Mouse (Mus musculus): ENCODE measurements around the gene Olfr381. TPM values are rescaled to one million over a fixed set of nuclear protein-coding genes. Genes with fewer than 3 reads are reported as not detected.
"Not testable (repeated sequence)": the region's sequence is repeated elsewhere in the genome, so short reads cannot be mapped to it uniquely, and the experiment has no call there.

The Olfr381 gene
- polyA plus RNA-seq (2012; fragmentation: generic; extraction: Trizol): not detected

- Histone ChIP-seq H3K36me3 (ENCODE audit: control insufficient read depth, insufficient read depth) (no peaks in the 10 kb centered on the region), H3ac (ENCODE audit: control insufficient read depth, insufficient read length) (no peak within 1 kb of the TSS), H3K4me3 (no peak within 1 kb of the TSS), H3K27me3 (ENCODE audit: control insufficient read depth, insufficient read depth, insufficient read length) (no peaks in the 10 kb centered on the region), H3K4me2 (ENCODE audit: low read depth) (no peak within 1 kb of the TSS), H3K79me2 (ENCODE audit: control insufficient read depth, insufficient read depth) (no peaks in the 10 kb centered on the region)
- TF ChIP-seq SRF (IDR thresholded peaks at IDR 0.05; ENCODE audit: control insufficient read depth, insufficient read length, low read depth) (no peak), MAX (IDR thresholded peaks at IDR 0.05; ENCODE audit: low read depth) (no peak), POLR2AphosphoS2 (IDR thresholded peaks at IDR 0.05; ENCODE audit: insufficient read length, low read depth) (no peak), TCF3 (IDR thresholded peaks at IDR 0.05; ENCODE audit: insufficient read length, low read depth) (no peak), USF1 (IDR thresholded peaks at IDR 0.05; ENCODE audit: low read depth) (no peak), E2F4 (IDR thresholded peaks at IDR 0.05; ENCODE audit: insufficient read depth) (no peak), REST (IDR thresholded peaks at IDR 0.05; ENCODE audit: insufficient read depth, insufficient read length) (no peak), POLR2A (IDR thresholded peaks at IDR 0.05; ENCODE audit: insufficient read length, low read depth) (no peak), TCF12 (IDR thresholded peaks at IDR 0.05; ENCODE audit: insufficient read depth, poor library complexity, severe bottlenecking) (no peak), MYOD1 (IDR thresholded peaks at IDR 0.05; ENCODE audit: control insufficient read depth in 1 of 3, insufficient read length in 2 of 3, low read depth in 2 of 3) (no peak), MYOG (IDR thresholded peaks at IDR 0.05; ENCODE audit: control insufficient read depth in 1 of 3, insufficient read depth in 1 of 3, insufficient read length in 2 of 3, low read depth in 2 of 3) (no peak), CEBPB (IDR thresholded peaks at IDR 0.05; ENCODE audit: insufficient read depth, poor library complexity, severe bottlenecking) (no peak)
Observed at GRCm38 (mm10) chr11:73491503-73491902, at the start of gene Olfr381. Olfr381 (minus strand) TSS chr11:73491603.

- H3K79me2 ChIP-seq (ENCODE audit: control insufficient read depth, insufficient read depth); H3K36me3 ChIP-seq (ENCODE audit: control insufficient read depth, insufficient read depth); H3K4me3 ChIP-seq; H3K27me3 ChIP-seq (ENCODE audit: control insufficient read depth, insufficient read depth, insufficient read length); H3K4me2 ChIP-seq (ENCODE audit: low read depth); H3ac ChIP-seq (ENCODE audit: control insufficient read depth, insufficient read length): not testable (repeated sequence)
Observed at GRCm38 (mm10) chr11:73528971-73529370, 37.6 kb upstream of the Olfr381 start.

GRCm38 (mm10) chr11:73517097-73517496 is 25.7 kb upstream of the Olfr381 start, which contains the start of gene Olfr382:
Olfr382 (minus strand) TSS chr11:73517197.
- Histone ChIP-seq H3K79me2 (ENCODE audit: control insufficient read depth, insufficient read depth) (no peaks in the 10 kb centered on the region), H3K27me3 (ENCODE audit: control insufficient read depth, insufficient read depth, insufficient read length) (no peaks in the 10 kb centered on the region), H3K36me3 (ENCODE audit: control insufficient read depth, insufficient read depth) (no peaks in the 10 kb centered on the region), H3ac (ENCODE audit: control insufficient read depth, insufficient read length) (no peak within 1 kb of the TSS), H3K4me2 (ENCODE audit: low read depth) (no peak within 1 kb of the TSS), H3K4me3 (no peak within 1 kb of the TSS)
- TF ChIP-seq MAX (IDR thresholded peaks at IDR 0.05; ENCODE audit: low read depth): no peak
- no peak for TF ChIP-seq MYOD1 (IDR thresholded peaks at IDR 0.05; ENCODE audit: control insufficient read depth in 1 of 3, insufficient read length in 2 of 3, low read depth in 2 of 3)
- TF ChIP-seq MYOG (IDR thresholded peaks at IDR 0.05; ENCODE audit: control insufficient read depth in 1 of 3, insufficient read depth in 1 of 3, insufficient read length in 2 of 3, low read depth in 2 of 3): no peak
- no peak for TF ChIP-seq E2F4 (IDR thresholded peaks at IDR 0.05; ENCODE audit: insufficient read depth)
- no peak for TF ChIP-seq USF1 (IDR thresholded peaks at IDR 0.05; ENCODE audit: low read depth)
- no peak for TF ChIP-seq TCF3 (IDR thresholded peaks at IDR 0.05; ENCODE audit: insufficient read length, low read depth)

GRCm38 (mm10) chr11:73457408-73457807 is 34.0 kb downstream of the Olfr381 start, which contains the start of gene Olfr380:
Olfr380 (minus strand) TSS chr11:73457508.
- no peak within 1 kb of the TSS for H3ac ChIP-seq (ENCODE audit: control insufficient read depth, insufficient read length)
- H3K79me2 ChIP-seq (ENCODE audit: control insufficient read depth, insufficient read depth): no peaks in the 10 kb centered on the region
- H3K4me2 ChIP-seq (ENCODE audit: low read depth): no peak within 1 kb of the TSS
- no peaks in the 10 kb centered on the region for H3K36me3 ChIP-seq (ENCODE audit: control insufficient read depth, insufficient read depth)
- H3K4me3 ChIP-seq: no peak within 1 kb of the TSS
- TF ChIP-seq POLR2A (IDR thresholded peaks at IDR 0.05; ENCODE audit: insufficient read length, low read depth) (no peak), TCF3 (IDR thresholded peaks at IDR 0.05; ENCODE audit: insufficient read length, low read depth) (no peak), MYOG (IDR thresholded peaks at IDR 0.05; ENCODE audit: control insufficient read depth in 1 of 3, insufficient read depth in 1 of 3, insufficient read length in 2 of 3, low read depth in 2 of 3) (no peak), MYOD1 (IDR thresholded peaks at IDR 0.05; ENCODE audit: control insufficient read depth in 1 of 3, insufficient read length in 2 of 3, low read depth in 2 of 3) (no peak), REST (IDR thresholded peaks at IDR 0.05; ENCODE audit: insufficient read depth, insufficient read length) (no peak), USF1 (IDR thresholded peaks at IDR 0.05; ENCODE audit: low read depth) (no peak), POLR2AphosphoS2 (IDR thresholded peaks at IDR 0.05; ENCODE audit: insufficient read length, low read depth) (no peak), MAX (IDR thresholded peaks at IDR 0.05; ENCODE audit: low read depth) (no peak), TCF12 (IDR thresholded peaks at IDR 0.05; ENCODE audit: insufficient read depth, poor library complexity, severe bottlenecking) (no peak), CEBPB (IDR thresholded peaks at IDR 0.05; ENCODE audit: insufficient read depth, poor library complexity, severe bottlenecking) (no peak), E2F4 (IDR thresholded peaks at IDR 0.05; ENCODE audit: insufficient read depth) (no peak), SRF (IDR thresholded peaks at IDR 0.05; ENCODE audit: control insufficient read depth, insufficient read length, low read depth) (no peak)
- no peaks in the 10 kb centered on the region for H3K27me3 ChIP-seq (ENCODE audit: control insufficient read depth, insufficient read depth, insufficient read length)

Other genes with a start within 250 kb of the Olfr381 start
- gene Trpv3, start 224.2 kb downstream of the Olfr381 start, polyA plus RNA-seq (2012; fragmentation: generic; extraction: Trizol): 0.05 TPM
- gene Aspa, start 162.0 kb downstream of the Olfr381 start, polyA plus RNA-seq (2012; fragmentation: generic; extraction: Trizol): 5.3 TPM
- gene Gm49340, start 161.9 kb downstream of the Olfr381 start, polyA plus RNA-seq (2012; fragmentation: generic; extraction: Trizol): not detected
- not detected for gene Spata22, start 161.9 kb downstream of the Olfr381 start, polyA plus RNA-seq (2012; fragmentation: generic; extraction: Trizol)
- gene Olfr20, start 140.8 kb downstream of the Olfr381 start, polyA plus RNA-seq (2012; fragmentation: generic; extraction: Trizol): not detected
- gene Olfr376, start 120.4 kb downstream of the Olfr381 start, polyA plus RNA-seq (2012; fragmentation: generic; extraction: Trizol): not detected
- not detected for gene Olfr1, start 92.0 kb downstream of the Olfr381 start, polyA plus RNA-seq (2012; fragmentation: generic; extraction: Trizol)
- not detected for gene Olfr378, start 63.1 kb downstream of the Olfr381 start, polyA plus RNA-seq (2012; fragmentation: generic; extraction: Trizol)
- gene Olfr380, start 34.1 kb downstream of the Olfr381 start, polyA plus RNA-seq (2012; fragmentation: generic; extraction: Trizol): not detected
- gene Olfr382, start 25.6 kb upstream of the Olfr381 start, polyA plus RNA-seq (2012; fragmentation: generic; extraction: Trizol): not detected
- not detected for gene Olfr385, start 101.4 kb upstream of the Olfr381 start, polyA plus RNA-seq (2012; fragmentation: generic; extraction: Trizol)
- gene Olfr384, start 107.0 kb upstream of the Olfr381 start, polyA plus RNA-seq (2012; fragmentation: generic; extraction: Trizol): not detected
- not detected for gene Zfp735, start 197.2 kb upstream of the Olfr381 start, polyA plus RNA-seq (2012; fragmentation: generic; extraction: Trizol)

Data from myocyte (in vitro differentiated cells).